Mouse (Mus musculus) stomach, postnatal 0 days (tissue): Measurements from ENCODE around the gene Lypd4.

ENCODE experiments used
- CTCF ChIP-seq: IDR thresholded peaks from 2 replicates; pipeline ENCODE4 v1.5.1; 2016; ENCODE audit warnings: antibody characterized with exemption, low read depth, mild to moderate bottlenecking, moderate library complexity
- EP300 ChIP-seq: optimal IDR thresholded peaks from 2 replicates; pipeline ENCODE3; 2016; ENCODE audit warnings: antibody characterized with exemption

DNA sequence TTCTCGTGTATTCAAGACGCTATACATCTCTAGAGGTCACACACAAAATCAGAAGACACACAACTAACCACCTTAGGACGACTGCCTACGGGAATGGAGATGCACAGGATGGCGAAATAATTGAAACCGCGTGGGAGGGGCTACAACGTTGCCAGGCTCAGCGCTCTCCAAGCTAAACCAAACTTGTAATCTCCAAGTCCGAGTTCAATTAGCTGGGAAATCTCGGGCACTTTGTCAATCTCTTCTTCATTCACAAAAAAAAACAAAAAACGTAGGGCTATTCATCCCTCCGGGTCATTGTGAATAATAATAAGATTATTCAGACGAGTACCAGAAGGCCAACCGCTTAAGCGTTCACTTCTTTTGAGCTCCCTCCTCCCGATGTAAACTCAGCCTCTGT, 661 bp downstream of the Lypd4 start:
- no peak for TF ChIP-seq CTCF
- TF ChIP-seq EP300: no peak
